Mouse (Mus musculus) gastrocnemius, postnatal 36 days (tissue): ENCODE results near the gene Olfr351. TPM values are rescaled to one million over a fixed set of nuclear protein-coding genes. Genes with fewer than 3 reads are reported as not detected.

ENCODE experiments used
- DNase-seq, 2 experiments: peaks; one replicate each; pipeline ENCODE4 v3.0.0; 2022
- intact Hi-C: fragments of 180-260 bp; cut with DNase I; formaldehyde crosslinking; loops from one replicate; pipeline ENCODE4 v1.15.1; 2025
- long read RNA-seq, 2 experiments: library from polyadenylated mRNA; stranded (forward); transcript quantifications; one replicate each; pipeline ENCODE4 v2.0.0; 2021
- total RNA-seq, 2 experiments: library from RNA; stranded (reverse); gene quantifications; 2 replicates each; pipeline ENCODE4 v1.2.3; 2021

The Olfr351 gene
- total RNA-seq, result not detected
- long read RNA-seq, experiment 1, result 0 reads
- long read RNA-seq, experiment 2, result 0 reads

- intact Hi-C loops, result no loop called here
Measured at GRCm38 (mm10) chr2:36862560-36862959, at the start of gene Olfr351. Gene Olfr351 (minus strand): TSS chr2:36862660.

DNA sequence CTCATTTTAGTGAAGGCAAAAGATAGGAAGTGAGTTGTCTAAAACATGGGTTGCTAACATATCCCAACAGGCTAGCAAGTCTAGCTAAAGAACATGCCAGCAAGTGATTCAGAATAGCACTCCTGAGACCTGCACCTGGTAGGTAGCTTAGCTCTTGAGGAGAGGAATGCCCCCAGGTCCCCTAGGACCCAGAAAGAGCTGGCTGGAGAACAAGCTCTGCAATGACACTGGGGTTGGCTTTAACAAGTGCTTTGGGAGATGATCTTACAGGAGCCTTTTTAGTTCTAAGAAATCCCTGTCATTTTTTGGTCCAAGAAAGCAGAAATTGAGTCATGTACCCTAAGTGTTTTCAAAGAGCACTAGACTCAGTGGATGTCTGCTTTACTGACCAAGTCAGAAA, 42.9 kb upstream of the Olfr351 start, which contains the start of gene Olfr354:
Gene Olfr354 (plus strand): TSS at position 301 of the 400 bp plus-strand sequence.
- no peak for DNase-seq

More at GRCm38 (mm10) chr2:36862560-36862959, at the start of gene Olfr351:
- no peak for DNase-seq

GRCm38 (mm10) chr2:36897114-36897513, 34.7 kb upstream of the Olfr351 start:
- intact Hi-C loops, result no loop called here

More for the DNA sequence above, 42.9 kb upstream of the Olfr351 start, which contains the start of gene Olfr354:
- intact Hi-C loops, result no loop called here

DNA sequence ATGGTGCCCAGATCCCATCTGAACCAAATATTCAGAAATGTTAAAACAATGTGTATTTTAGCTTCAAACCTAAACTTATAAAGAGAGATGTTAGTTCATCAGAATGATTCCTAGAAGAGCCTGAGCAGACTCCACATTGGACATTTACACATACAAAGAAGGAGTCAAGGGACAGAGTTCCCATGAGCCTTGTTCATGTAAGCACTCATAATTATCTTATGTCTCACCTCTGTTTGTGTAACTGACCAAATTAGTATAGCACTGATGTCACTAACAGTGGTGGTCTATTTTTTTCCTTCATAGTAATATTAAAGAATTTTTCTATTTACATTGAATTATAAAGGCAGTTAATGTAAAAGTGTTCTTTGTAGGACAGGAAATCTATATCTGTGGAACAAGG, 30.4 kb upstream of the Olfr351 start, which contains the start of gene Olfr353:
Gene Olfr353 (minus strand): TSS at position 101 of the 400 bp plus-strand sequence.
- DNase-seq, result no peak
- intact Hi-C loops, result no loop called here

More at GRCm38 (mm10) chr2:36897114-36897513, 34.7 kb upstream of the Olfr351 start:
- DNase-seq, result no peak

GRCm38 (mm10) chr2:36868160-36868559, 5.7 kb upstream of the Olfr351 start, which contains the start of gene Olfr352:
Gene Olfr352 (plus strand): TSS chr2:36868460.
- no peak for DNase-seq
- intact Hi-C loops, result no loop called here

DNA sequence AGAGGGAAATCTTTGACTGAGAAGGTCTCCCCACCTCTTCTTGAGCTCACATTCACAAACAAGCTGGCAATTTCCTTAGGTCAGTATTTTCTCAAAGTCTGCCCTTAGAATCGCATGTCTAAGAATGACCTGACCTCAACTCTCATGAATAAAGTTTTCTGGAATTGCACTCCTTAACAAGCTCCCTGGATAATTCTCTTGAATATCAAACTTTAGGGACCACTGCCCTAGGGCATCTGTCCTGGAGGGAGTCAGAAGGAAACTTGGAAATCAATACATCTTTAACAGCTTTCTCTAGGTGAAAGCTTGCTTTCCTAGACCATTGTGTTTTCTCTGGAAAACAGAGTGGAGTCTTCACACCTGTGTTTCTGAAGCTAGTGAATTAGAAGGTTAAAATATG, 16.4 kb downstream of the Olfr351 start, which contains the start of gene Olfr350:
Gene Olfr350 (plus strand): TSS at position 301 of the 400 bp plus-strand sequence.
- intact Hi-C loops, result no loop called here
- no peak for DNase-seq

- intact Hi-C loops, result no loop called here
- no peak for DNase-seq
Measured at GRCm38 (mm10) chr2:36816932-36817331, 45.5 kb downstream of the Olfr351 start, which contains the start of gene Olfr3. Gene Olfr3 (minus strand): TSS chr2:36817032.

Other genes with a start within 250 kb of the Olfr351 start
- gene Olfr345, start 222.6 kb downstream of the Olfr351 start, total RNA-seq, result not detected
- not detected for gene Olfr346, start 176.9 kb downstream of the Olfr351 start, total RNA-seq
- gene Olfr347, start 130.8 kb downstream of the Olfr351 start, total RNA-seq, result not detected
- gene Olfr348, start 78.4 kb downstream of the Olfr351 start, total RNA-seq, result not detected
- not detected for gene Olfr50, start 72.1 kb downstream of the Olfr351 start, total RNA-seq
- not detected for gene Olfr3, start 45.6 kb downstream of the Olfr351 start, total RNA-seq
- gene Olfr350, start 16.4 kb downstream of the Olfr351 start, total RNA-seq, result not detected
- not detected for gene Olfr352, start 5.8 kb upstream of the Olfr351 start, total RNA-seq
- gene Olfr353, start 30.3 kb upstream of the Olfr351 start, total RNA-seq, result not detected
- gene Olfr354, start 43.0 kb upstream of the Olfr351 start, total RNA-seq, result not detected
- gene Olfr355, start 66.2 kb upstream of the Olfr351 start, total RNA-seq, result not detected
- not detected for gene Olfr356, start 74.5 kb upstream of the Olfr351 start, total RNA-seq
- gene Olfr357, start 131.2 kb upstream of the Olfr351 start, total RNA-seq, result not detected
- gene Olfr358, start 146.7 kb upstream of the Olfr351 start, total RNA-seq, result not detected
- not detected for gene Olfr360, start 203.1 kb upstream of the Olfr351 start, total RNA-seq
- not detected for gene Olfr361, start 226.6 kb upstream of the Olfr351 start, total RNA-seq